ENCODE assay signal across 23 mouse cellular contexts in the genomic region with DNA sequence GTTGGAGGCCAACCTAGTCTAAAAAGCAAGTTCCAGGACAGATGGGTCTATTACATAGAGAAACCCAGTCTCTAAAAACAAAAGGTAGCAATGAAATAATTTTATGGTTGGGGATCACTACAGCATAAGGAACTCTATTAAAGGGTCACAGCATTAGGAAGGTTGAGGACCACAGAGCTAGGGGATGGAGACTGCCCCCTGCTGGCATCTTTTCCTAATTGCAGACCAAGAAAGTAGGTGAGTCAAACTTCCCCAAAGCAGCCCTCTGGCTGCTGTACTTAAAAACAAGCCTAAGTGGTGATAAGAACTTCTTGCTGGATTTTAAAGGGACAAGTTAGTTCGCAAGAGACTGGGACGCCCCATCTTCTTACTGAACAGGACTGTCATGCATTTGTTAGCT. TPM values are rescaled to one million over a fixed set of nuclear protein-coding genes. Genes with fewer than 3 reads are reported as not detected.
DNase-seq lines count a peak whose midpoint lies in the region; ATAC-seq and TF ChIP-seq lines count a peak whose summit lies in the region.
"Had no signal": no experiment of that assay in that cellular context is flagged by ENCODE, and none has a peak within 500 bp of the region (broad histone marks: within the 10 kb centered on the region; RNA-seq: fewer than 3 reads in every experiment).

No protein-coding gene starts in this region.

- no peak for TF ChIP-seq EP300 in heart, adult 2 months (IDR thresholded peaks at IDR 0.05; ENCODE audit: insufficient read depth, low read depth, low read length)

- ATAC-seq in liver, embryonic 11.5 days (replicated peaks; ENCODE audit: low FRiP score): no peak

- H3K4me1 ChIP-seq in heart, adult 2 months (ENCODE audit: control insufficient read depth, insufficient read depth, low read length): no peaks in the 10 kb centered on the region
- H3K4me1 ChIP-seq in liver, adult 2 months (ENCODE audit: control insufficient read depth, insufficient read depth, low read length): no peaks in the 10 kb centered on the region
- H3K4me1 ChIP-seq in liver, embryonic 11.5 days (replicated peaks; ENCODE audit: control insufficient read depth, insufficient read depth, low read length): no peaks in the 10 kb centered on the region
- H3K4me1 ChIP-seq: forebrain, embryonic 12.5 days; heart, embryonic 10.5 days; kidney, embryonic 15.5 days; limb, embryonic 12.5 days; lung, embryonic 15.5 days; neural tube, embryonic 12.5 days had no signal

- no peak overlapping the region for H3K9ac ChIP-seq in heart, adult 2 months (ENCODE audit: low read depth, low read length)
- no peak overlapping the region for H3K9ac ChIP-seq in liver, adult 2 months (ENCODE audit: low read depth, low read length)
- H3K9ac ChIP-seq in liver, embryonic 11.5 days (ENCODE audit: low read depth, low read length): no peak overlapping the region
- H3K9ac ChIP-seq: forebrain, embryonic 12.5 days; kidney, embryonic 15.5 days; limb, embryonic 12.5 days; lung, embryonic 15.5 days; neural tube, embryonic 12.5 days had no signal

- no peaks in the 10 kb centered on the region for H3K79me2 ChIP-seq in heart, adult 2 months (replicated peaks; ENCODE audit: control insufficient read depth, insufficient read depth, low read length)
- no peaks in the 10 kb centered on the region for H3K79me2 ChIP-seq in liver, adult 2 months (ENCODE audit: control insufficient read depth, insufficient read depth, low read length)

- no peak overlapping the region for H3K4me2 ChIP-seq in liver, embryonic 11.5 days
- H3K4me2 ChIP-seq: forebrain, embryonic 12.5 days; kidney, embryonic 15.5 days; limb, embryonic 12.5 days; lung, embryonic 15.5 days; neural tube, embryonic 12.5 days had no signal

- H3K4me3 ChIP-seq in heart, adult 2 months: no peak overlapping the region
- no peak overlapping the region for H3K4me3 ChIP-seq in liver, adult 2 months (ENCODE audit: insufficient read depth, low read depth, low read length)
- no peak overlapping the region for H3K4me3 ChIP-seq in liver, embryonic 11.5 days (ENCODE audit: low read depth, low read length)
- H3K4me3 ChIP-seq: forebrain, embryonic 12.5 days; heart, embryonic 10.5 days; kidney, embryonic 15.5 days; limb, embryonic 12.5 days; lung, embryonic 15.5 days; neural tube, embryonic 12.5 days had no signal

- no peak for TF ChIP-seq POLR2A in heart, adult 2 months (IDR thresholded peaks at IDR 0.05; ENCODE audit: insufficient read depth, low read depth, low read length)
- TF ChIP-seq POLR2A in liver, adult 2 months (IDR thresholded peaks at IDR 0.05; ENCODE audit: extremely low read depth, insufficient read depth, low read length): no peak
- no peak for TF ChIP-seq POLR2A in brain, embryonic 14.5 days (IDR thresholded peaks at IDR 0.05; ENCODE audit: borderline replicate concordance, extremely low read depth, insufficient read depth, insufficient read length, poor library complexity, severe bottlenecking)

- no peak for DNase-seq in heart, adult 2 months
- no peak for DNase-seq in heart, postnatal 36 days
- DNase-seq in liver, adult 2 months (ENCODE audit: extremely low read depth, low read depth, low spot score): no peak
- no peak for DNase-seq in liver, embryonic 11.5 days (ENCODE audit: low spot score)
- DNase-seq in 416B (ENCODE audit: low read depth): peak; percentile 18
- DNase-seq in brain, embryonic 14.5 days (ENCODE audit: low read depth): no peak
- no peak for DNase-seq in spleen, postnatal 4 days (ENCODE audit: low spot score in 2 of 2)
- DNase-seq in retina, embryonic 14.5 days (ENCODE audit: low spot score): no peak
- DNase-seq: gastrocnemius, postnatal 25 days; thymus, postnatal 36 days had no signal

- H3K9me3 ChIP-seq in liver, embryonic 11.5 days (ENCODE audit: control insufficient read depth, low read length): no peaks in the 10 kb centered on the region
- H3K9me3 ChIP-seq: forebrain, embryonic 12.5 days; G1E; heart, embryonic 10.5 days; kidney, embryonic 15.5 days; limb, embryonic 12.5 days; lung, embryonic 15.5 days; neural tube, embryonic 12.5 days had no signal

- H3K36me3 ChIP-seq in heart, adult 2 months (ENCODE audit: control insufficient read depth, insufficient read depth, low read length): no peaks in the 10 kb centered on the region
- H3K36me3 ChIP-seq in liver, adult 2 months (ENCODE audit: control insufficient read depth, insufficient read depth, low read length): no peaks in the 10 kb centered on the region
- H3K36me3 ChIP-seq in liver, embryonic 11.5 days (ENCODE audit: control insufficient read depth, insufficient read depth, low read length): no peaks in the 10 kb centered on the region
- H3K36me3 ChIP-seq: forebrain, embryonic 12.5 days; G1E; heart, embryonic 10.5 days; kidney, embryonic 15.5 days; limb, embryonic 12.5 days; lung, embryonic 15.5 days; neural tube, embryonic 12.5 days had no signal

- no peaks in the 10 kb centered on the region; the same call in none of the 2 replicates for H3K27me3 ChIP-seq in heart, adult 2 months (ENCODE audit: control insufficient read depth, insufficient read depth, low read length)
- peaks cover 2% of the 10 kb centered on the region; the same call in 1 of the 2 replicates for H3K27me3 ChIP-seq in liver, adult 2 months (ENCODE audit: control insufficient read depth, insufficient read depth, low read length)
- peaks cover 88% of the 10 kb centered on the region for H3K27me3 ChIP-seq in liver, embryonic 11.5 days (replicated peaks; ENCODE audit: control insufficient read depth, insufficient read depth, low read length)

- intact Hi-C loops in heart, adult 2 months (cut with DNase I): loop anchor here (2.0 kb wide), 1 partner anchor 128 kb away; no protein-coding TSS in a partner anchor
- intact Hi-C loops in heart, postnatal 36 days (cut with DNase I): no loop called here

- no peak overlapping the region for H3K27ac ChIP-seq in heart, adult 2 months
- no peak overlapping the region for H3K27ac ChIP-seq in liver, adult 2 months (replicated peaks; ENCODE audit: insufficient read depth, low read depth, low read length)
- H3K27ac ChIP-seq in liver, embryonic 11.5 days (ENCODE audit: low read depth, low read length): no peak overlapping the region
- H3K27ac ChIP-seq: forebrain, embryonic 12.5 days; heart, embryonic 10.5 days; kidney, embryonic 15.5 days; limb, embryonic 12.5 days; lung, embryonic 15.5 days; neural tube, embryonic 12.5 days had no signal

- 62% methylated on average over 2 of the region's 2 CpGs for WGBS in heart, adult 2 months
- WGBS in liver, adult 2 months: 58% methylated on average over 2 of the region's 2 CpGs
- WGBS in liver, embryonic 11.5 days: 40% methylated on average over 2 of the region's 2 CpGs

- peak; percentile 44 for TF ChIP-seq CTCF in heart, adult 2 months (IDR thresholded peaks at IDR 0.05)
- TF ChIP-seq CTCF in liver, adult 2 months (IDR thresholded peaks at IDR 0.05; ENCODE audit: low read depth, low read length): peak; percentile 35; the same call in 1 of the 2 replicates
- peak; percentile 29; the same call in 1 of the 2 replicates for TF ChIP-seq CTCF in brain, embryonic 14.5 days (IDR thresholded peaks at IDR 0.05; ENCODE audit: borderline replicate concordance, extremely low read depth, insufficient read depth, insufficient read length)

RNA-seq across cellular contexts. Expression of gene Hmx1, which starts 9.8 kb away (rescaled TPM):
- total RNA-seq in heart, adult 2 months (2021): not detected
- polyA plus RNA-seq in heart, adult 2 months (2012; rRNA removed): not detected in 2 replicates
- total RNA-seq in heart, postnatal 36 days (2021): not detected
- total RNA-seq in liver, adult 2 months (2014; rRNA removed): not detected in 2 replicates
- polyA plus RNA-seq in liver, adult 2 months (2012; rRNA removed): not detected in 2 replicates
- polyA plus RNA-seq in liver, embryonic 11.5 days (2014; fragmentation: Nextera tagmentation; extraction: Ambion mirVana): not detected in 2 replicates
- 0.45 and 1.0 TPM in 2 replicates for polyA plus RNA-seq in brain, embryonic 14.5 days (2012; rRNA removed)
- total RNA-seq: adrenal gland, adult 18-20 months; G1E; gastrocnemius, postnatal 25 days; heart, postnatal 25 days; layer of hippocampus, adult 8-10 months; megakaryocyte, adult 5-6 weeks had no signal
- polyA plus RNA-seq: C2C12; G1E; stomach, embryonic 16.5 days had no signal
